Mouse (Mus musculus) lung, adult 2 months (tissue): Measurements from ENCODE around the gene Lrrc1. TPM values are rescaled to one million over a fixed set of nuclear protein-coding genes. Genes with fewer than 3 reads are reported as not detected.

Source experiments
- DNase-seq: peaks from one replicate; pipeline ENCODE4 v3.0.0; 2022
- H3K4me1 ChIP-seq: fragments of 200-500 bp; 2 replicates; pipeline ENCODE4 v1.6.1; 2011; ENCODE audit warnings: low read length; ENCODE audit not compliant: control insufficient read depth, insufficient read depth
- H3K4me3 ChIP-seq: fragments of 200-500 bp; replicated peaks from 2 replicates; pipeline ENCODE3; 2011; ENCODE audit warnings: low read depth, mild to moderate bottlenecking, control low read depth, low read length; ENCODE audit errors: extremely low read depth
- CTCF ChIP-seq: fragments of 200-500 bp; IDR thresholded peaks from 2 replicates; pipeline ENCODE4 v1.5.1; 2011; ENCODE audit warnings: mild to moderate bottlenecking, low read length, control low read depth; ENCODE audit not compliant: insufficient read depth
- POLR2A ChIP-seq: fragments of 200-500 bp; IDR thresholded peaks from 2 replicates; pipeline ENCODE4 v1.6.1; 2011; ENCODE audit warnings: low read depth, mild to moderate bottlenecking, control low read depth, low read length, borderline replicate concordance; ENCODE audit errors: extremely low read depth
- WGBS: fragments of 180-500 bp; shearing (Covaris S2); methylation state at CpG from one replicate; pipeline ENCODE4 v1.1.7; 2018; 5-methylcytosine and 5-hydroxymethylcytosine counted together
- polyA plus RNA-seq: library from polyadenylated mRNA; depleted of rRNA; stranded (reverse); fragments of >200 nt; gene quantifications from 2 replicates; pipeline ENCODE4 v1.2.3, GENCODE M21; 2012

The Lrrc1 gene
- polyA plus RNA-seq, 1 experiment: 45.3 TPM

- H3K4me1 ChIP-seq: peaks cover under 1% of the 10 kb centered on the region; the same call in 1 of the 2 replicates
- WGBS: 51% methylated on average over 7 of the region's 7 CpGs
- TF ChIP-seq CTCF (no peak), POLR2A (no peak)
- DNase-seq: peak; percentile 62
- H3K4me3 ChIP-seq: no peak overlapping the region
These were observed 57.2 kb downstream of the Lrrc1 start for GRCm38 (mm10) chr9:77487427-77487826.

GRCm38 (mm10) chr9:77485915-77486314 lies 58.8 kb downstream of the Lrrc1 start:
- no peak for TF ChIP-seq POLR2A
- no peak for TF ChIP-seq CTCF
- 73% methylated on average over 12 of the region's 12 CpGs for WGBS
- no peak for DNase-seq
- Histone ChIP-seq H3K4me3 (no peak overlapping the region), H3K4me1 (peaks cover 8% of the 10 kb centered on the region)

GRCm38 (mm10) chr9:77484751-77485150 lies 59.9 kb downstream of the Lrrc1 start:
- TF ChIP-seq POLR2A (no peak), CTCF (no peak)
- WGBS: 88% methylated on average over 10 of the region's 10 CpGs
- peaks cover 8% of the 10 kb centered on the region for H3K4me1 ChIP-seq
- no peak for DNase-seq
- no peak overlapping the region for H3K4me3 ChIP-seq

GRCm38 (mm10) chr9:77483559-77483958 lies 61.1 kb downstream of the Lrrc1 start:
- TF ChIP-seq POLR2A (no peak), CTCF (no peak)
- Histone ChIP-seq H3K4me1 (peaks cover 8% of the 10 kb centered on the region), H3K4me3 (peak overlapping the region; percentile 22)
- 67% methylated on average over 3 of the region's 3 CpGs for WGBS
- DNase-seq: no peak

GRCm38 (mm10) chr9:77482281-77482680 lies 62.4 kb downstream of the Lrrc1 start:
- Histone ChIP-seq H3K4me1 (peaks cover 8% of the 10 kb centered on the region), H3K4me3 (no peak overlapping the region)
- TF ChIP-seq POLR2A (no peak), CTCF (no peak)
- no peak for DNase-seq
- WGBS: 67% methylated on average over 5 of the region's 5 CpGs

- Histone ChIP-seq H3K4me1 (peaks cover 8% of the 10 kb centered on the region), H3K4me3 (no peak overlapping the region)
- TF ChIP-seq POLR2A: no peak
- TF ChIP-seq CTCF: no peak
- WGBS: 22% methylated on average over 7 of the region's 7 CpGs
- no peak for DNase-seq
These were observed 63.3 kb downstream of the Lrrc1 start for GRCm38 (mm10) chr9:77481380-77481779.

GRCm38 (mm10) chr9:77480574-77481319 lies 63.9 kb downstream of the Lrrc1 start:
- 51% methylated on average over 9 of the region's 9 CpGs for WGBS
- no peak for TF ChIP-seq CTCF
- no peak for TF ChIP-seq POLR2A
- Histone ChIP-seq H3K4me1 (peaks cover 8% of the 10 kb centered on the region), H3K4me3 (no peak overlapping the region)
- DNase-seq: no peak

GRCm38 (mm10) chr9:77480001-77480400 lies 64.7 kb downstream of the Lrrc1 start:
- Histone ChIP-seq H3K4me1 (peaks cover 8% of the 10 kb centered on the region), H3K4me3 (no peak overlapping the region)
- no peak for DNase-seq
- 88% methylated on average over 7 of the region's 7 CpGs for WGBS
- TF ChIP-seq POLR2A (no peak), CTCF (no peak)

GRCm38 (mm10) chr9:77478166-77478920 lies 66.3 kb downstream of the Lrrc1 start:
- TF ChIP-seq CTCF (no peak), POLR2A (no peak)

GRCm38 (mm10) chr9:77474535-77474934 lies 70.1 kb downstream of the Lrrc1 start:
- WGBS: 90% methylated on average over 4 of the region's 4 CpGs
- Histone ChIP-seq H3K4me3 (no peak overlapping the region), H3K4me1 (no peaks in the 10 kb centered on the region)
- no peak for DNase-seq
- TF ChIP-seq POLR2A (no peak), CTCF (no peak)

More at GRCm38 (mm10) chr9:77478166-77478920, 66.3 kb downstream of the Lrrc1 start:
- 87% methylated on average over 10 of the region's 10 CpGs for WGBS
- Histone ChIP-seq H3K4me1 (peaks cover 8% of the 10 kb centered on the region), H3K4me3 (no peak overlapping the region)
- DNase-seq: no peak

- TF ChIP-seq POLR2A (no peak), CTCF (no peak)
- WGBS: 54% methylated on average over 8 of the region's 8 CpGs
- DNase-seq: no peak
These were observed 72.1 kb downstream of the Lrrc1 start for GRCm38 (mm10) chr9:77472557-77472956.

More at GRCm38 (mm10) chr9:77472557-77472956, 72.1 kb downstream of the Lrrc1 start:
- H3K4me1 ChIP-seq: no peaks in the 10 kb centered on the region
- H3K4me3 ChIP-seq: no peak overlapping the region
